Mouse (Mus musculus): Measurements from ENCODE around the gene Defb18. TPM values are rescaled to one million over a fixed set of nuclear protein-coding genes. Genes with fewer than 3 reads are reported as not detected.
"Not testable (repeated sequence)": the region's sequence is repeated elsewhere in the genome, so short reads cannot be mapped to it uniquely, and the experiment has no call there.

Gene Defb18
- polyA plus RNA-seq (2012; ENCODE audit: insufficient read depth, insufficient read length, missing spikeins): not detected in 2 replicates

DNA sequence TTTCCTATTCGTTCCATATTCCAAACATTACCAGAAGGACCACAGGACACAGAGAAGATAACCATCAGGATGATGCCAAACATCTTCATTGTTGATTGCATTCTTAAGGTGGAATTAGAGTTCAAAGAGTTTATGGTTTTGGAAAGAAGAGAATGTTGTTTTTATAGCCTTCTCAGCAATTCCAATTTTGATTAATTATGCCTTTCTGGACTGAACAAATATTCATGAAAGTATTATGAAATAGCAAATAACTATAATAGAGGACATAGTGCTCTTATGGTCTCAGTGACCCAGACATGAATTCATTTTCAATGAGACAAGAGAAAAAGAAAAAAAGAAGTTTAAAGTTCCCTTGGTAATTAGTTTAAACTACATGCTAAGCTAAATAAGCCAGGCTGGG lies at the start of gene Defb18:
Gene Defb18 (minus strand): TSS at position 101 of the 400 bp plus-strand sequence.
- no peak within 1 kb of the TSS for H3K27ac ChIP-seq (ENCODE audit: insufficient read depth, low read depth, low read length)
- no peak within 1 kb of the TSS for H3K4me3 ChIP-seq (ENCODE audit: insufficient read depth, low read length)
- H3K4me1 ChIP-seq (ENCODE audit: control insufficient read depth, insufficient read depth, low read length): no peaks in the 10 kb centered on the region
- no peak for TF ChIP-seq CTCF (IDR thresholded peaks at IDR 0.05; ENCODE audit: low read depth, low read length)
- no peak for TF ChIP-seq POLR2A (IDR thresholded peaks at IDR 0.05; ENCODE audit: borderline replicate concordance, low read depth, low read length)

DNA sequence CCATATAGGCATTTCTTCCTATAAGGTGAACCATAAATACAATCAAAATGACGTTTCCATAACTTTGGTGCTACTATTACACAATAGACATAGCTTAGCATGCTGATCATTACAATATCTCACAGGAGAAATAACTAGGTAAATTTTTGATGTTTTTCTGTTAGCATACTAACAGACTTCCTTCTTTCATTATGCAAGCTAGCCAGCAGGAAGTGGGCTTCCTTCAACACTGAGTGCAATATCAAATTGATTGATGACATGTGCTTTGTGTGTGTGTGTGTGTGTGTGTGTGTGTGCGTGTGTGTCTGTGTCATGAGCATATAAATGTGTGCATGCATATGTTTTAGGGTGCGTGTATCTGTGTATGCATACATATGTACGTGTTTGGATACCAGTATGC lies 33.9 kb upstream of the Defb18 start:
- Histone ChIP-seq H3K27ac (ENCODE audit: insufficient read depth, low read depth, low read length) (no peak overlapping the region), H3K4me3 (ENCODE audit: insufficient read depth, low read length) (no peak overlapping the region), H3K4me1 (ENCODE audit: control insufficient read depth, insufficient read depth, low read length) (no peaks in the 10 kb centered on the region)
- TF ChIP-seq POLR2A (IDR thresholded peaks at IDR 0.05; ENCODE audit: borderline replicate concordance, low read depth, low read length) (no peak), CTCF (IDR thresholded peaks at IDR 0.05; ENCODE audit: low read depth, low read length) (no peak)

DNA sequence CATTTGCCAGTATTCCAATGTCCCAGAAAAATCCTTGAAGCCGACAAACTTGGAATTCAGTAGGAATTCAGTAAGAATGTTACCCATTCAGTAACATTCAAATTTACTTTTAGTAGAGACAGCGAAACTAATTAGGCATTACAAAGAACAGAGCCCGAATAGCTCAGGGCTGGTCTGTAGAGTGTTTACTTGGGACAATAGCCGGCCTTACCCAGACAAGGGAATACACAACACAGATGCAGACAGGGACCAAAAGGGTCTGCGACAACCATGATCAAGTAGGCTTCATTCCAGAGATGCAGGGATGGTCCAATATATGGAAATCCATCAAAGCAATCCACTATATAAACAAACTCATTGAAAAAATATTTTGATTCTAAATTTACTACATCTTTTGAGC lies 31.6 kb upstream of the Defb18 start:
- Histone ChIP-seq H3K4me3 (ENCODE audit: insufficient read depth, low read length) (no peak overlapping the region), H3K27ac (ENCODE audit: insufficient read depth, low read depth, low read length) (no peak overlapping the region), H3K4me1 (ENCODE audit: control insufficient read depth, insufficient read depth, low read length) (no peaks in the 10 kb centered on the region)
- TF ChIP-seq CTCF (IDR thresholded peaks at IDR 0.05; ENCODE audit: low read depth, low read length) (no peak), POLR2A (IDR thresholded peaks at IDR 0.05; ENCODE audit: borderline replicate concordance, low read depth, low read length) (no peak)

DNA sequence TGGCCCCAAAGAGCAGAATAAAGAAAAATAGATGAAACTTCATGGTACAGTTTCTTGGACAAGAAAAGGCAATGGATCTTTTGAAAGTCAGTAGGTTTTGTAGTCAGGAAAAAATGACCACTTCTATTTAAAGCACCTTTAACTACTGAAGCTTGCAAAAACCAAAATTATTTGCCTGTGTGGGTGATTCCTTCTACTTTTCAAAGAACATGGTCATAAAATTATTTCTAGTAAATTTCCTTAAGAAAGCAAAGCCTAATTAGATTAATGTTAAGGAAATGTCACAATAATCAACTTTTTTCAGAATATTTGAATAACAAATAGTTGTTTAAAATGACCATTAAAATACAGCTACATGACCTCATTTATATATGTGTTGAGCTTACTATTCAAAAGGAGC lies 27.8 kb upstream of the Defb18 start, which contains the start of gene Defb41:
Gene Defb41 (minus strand): TSS at position 101 of the 400 bp plus-strand sequence.
- Histone ChIP-seq H3K4me1 (ENCODE audit: control insufficient read depth, insufficient read depth, low read length) (no peaks in the 10 kb centered on the region), H3K27ac (ENCODE audit: insufficient read depth, low read depth, low read length) (no peak within 1 kb of the TSS), H3K4me3 (ENCODE audit: insufficient read depth, low read length) (no peak within 1 kb of the TSS)
- TF ChIP-seq POLR2A (IDR thresholded peaks at IDR 0.05; ENCODE audit: borderline replicate concordance, low read depth, low read length): no peak
- no peak for TF ChIP-seq CTCF (IDR thresholded peaks at IDR 0.05; ENCODE audit: low read depth, low read length)

DNA sequence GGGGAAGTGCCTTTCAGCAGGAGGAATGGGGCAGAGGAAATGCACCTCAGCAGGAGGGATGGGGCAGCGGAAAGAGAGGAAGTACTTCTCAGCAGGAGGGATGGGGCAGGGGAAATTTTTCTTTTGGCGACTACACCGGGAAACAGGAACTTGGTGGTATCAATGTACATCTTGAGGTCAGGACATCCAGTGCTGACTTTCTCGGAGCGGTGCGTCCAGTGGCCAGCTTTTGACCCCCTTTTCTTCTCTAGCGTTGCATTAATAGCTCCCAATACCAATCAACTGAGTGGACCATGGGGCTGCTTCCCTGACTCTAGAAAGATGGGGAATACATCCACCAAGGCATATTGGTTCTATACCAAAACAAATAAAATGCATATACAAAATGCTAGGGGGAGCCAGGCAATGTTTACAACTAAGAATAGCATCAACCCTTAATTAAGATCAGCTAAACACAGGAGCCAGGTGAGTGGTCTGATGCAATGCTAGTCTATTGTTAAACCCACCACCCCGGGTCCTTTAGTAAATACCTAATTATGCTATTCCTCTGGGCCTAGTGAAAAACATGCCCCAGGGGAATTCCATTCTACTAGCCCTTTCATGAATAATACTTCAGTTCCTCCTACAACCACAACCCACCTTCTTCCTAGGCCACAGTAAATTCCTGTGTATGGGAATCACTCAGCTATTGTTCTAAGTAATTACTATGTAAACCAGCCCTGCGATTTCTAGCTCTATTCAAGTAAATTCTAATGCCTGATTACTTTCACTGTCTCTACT lies 8.7 kb upstream of the Defb18 start:
- not testable (repeated sequence) for H3K27ac ChIP-seq (ENCODE audit: insufficient read depth, low read depth, low read length); H3K4me1 ChIP-seq (ENCODE audit: control insufficient read depth, insufficient read depth, low read length); H3K4me3 ChIP-seq (ENCODE audit: insufficient read depth, low read length)

DNA sequence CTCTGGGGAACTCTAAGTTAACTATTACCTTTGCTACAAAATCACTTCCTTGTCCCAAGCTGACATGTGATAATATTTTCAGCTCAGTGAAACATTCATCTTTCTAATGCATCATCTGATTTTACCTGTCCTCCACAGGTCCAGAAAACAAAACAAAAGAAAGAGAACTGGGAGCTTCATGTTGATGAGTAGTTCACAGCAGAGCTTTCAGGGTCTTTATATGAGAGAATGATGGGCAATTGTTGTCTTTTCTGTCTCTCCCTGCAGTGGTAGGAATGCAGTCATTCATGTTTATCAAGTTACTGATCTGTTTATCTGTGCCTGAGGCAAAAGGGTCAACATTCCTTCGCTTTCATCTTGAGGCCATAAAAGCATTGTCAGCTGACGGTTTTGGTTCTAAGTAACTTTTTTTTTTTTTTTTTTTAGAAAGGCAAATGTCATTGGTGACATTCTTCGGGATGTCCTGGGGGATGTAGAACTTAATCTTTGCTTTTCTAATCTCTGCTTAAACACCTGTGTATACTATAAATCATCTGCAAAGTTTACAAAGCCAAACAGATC lies 13.8 kb downstream of the Defb18 start:
- no peak overlapping the region for H3K27ac ChIP-seq (ENCODE audit: insufficient read depth, low read depth, low read length)

DNA sequence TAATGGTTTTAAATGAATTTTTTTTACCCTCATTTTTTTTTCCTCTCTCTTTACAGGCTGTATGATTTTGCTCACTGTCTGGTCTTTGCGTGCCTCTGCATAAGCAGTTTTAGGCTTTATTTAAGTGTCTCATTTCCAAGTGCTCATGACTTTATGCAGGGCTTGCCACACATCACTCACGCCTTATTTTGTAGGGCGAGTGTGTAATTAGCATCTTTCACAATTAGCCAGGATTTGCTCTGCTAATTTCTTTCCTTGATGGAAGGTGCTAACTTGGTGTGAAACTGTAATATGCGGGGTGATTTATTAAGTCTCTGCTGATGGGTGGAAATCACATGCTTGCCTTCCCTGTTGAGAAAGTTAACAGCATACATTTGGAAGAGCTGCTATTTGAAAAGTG lies 45.5 kb downstream of the Defb18 start:
- Histone ChIP-seq H3K4me1 (ENCODE audit: control insufficient read depth, insufficient read depth, low read length) (no peaks in the 10 kb centered on the region), H3K4me3 (ENCODE audit: insufficient read depth, low read length) (no peak overlapping the region), H3K27ac (ENCODE audit: insufficient read depth, low read depth, low read length) (no peak overlapping the region)
- TF ChIP-seq POLR2A (IDR thresholded peaks at IDR 0.05; ENCODE audit: borderline replicate concordance, low read depth, low read length) (no peak), CTCF (IDR thresholded peaks at IDR 0.05; ENCODE audit: low read depth, low read length) (no peak)

More for the DNA sequence above, 13.8 kb downstream of the Defb18 start:
- H3K4me1 ChIP-seq (ENCODE audit: control insufficient read depth, insufficient read depth, low read length): no peaks in the 10 kb centered on the region
- TF ChIP-seq CTCF (IDR thresholded peaks at IDR 0.05; ENCODE audit: low read depth, low read length) (no peak), POLR2A (IDR thresholded peaks at IDR 0.05; ENCODE audit: borderline replicate concordance, low read depth, low read length) (no peak)
- no peak overlapping the region for H3K4me3 ChIP-seq (ENCODE audit: insufficient read depth, low read length)

DNA sequence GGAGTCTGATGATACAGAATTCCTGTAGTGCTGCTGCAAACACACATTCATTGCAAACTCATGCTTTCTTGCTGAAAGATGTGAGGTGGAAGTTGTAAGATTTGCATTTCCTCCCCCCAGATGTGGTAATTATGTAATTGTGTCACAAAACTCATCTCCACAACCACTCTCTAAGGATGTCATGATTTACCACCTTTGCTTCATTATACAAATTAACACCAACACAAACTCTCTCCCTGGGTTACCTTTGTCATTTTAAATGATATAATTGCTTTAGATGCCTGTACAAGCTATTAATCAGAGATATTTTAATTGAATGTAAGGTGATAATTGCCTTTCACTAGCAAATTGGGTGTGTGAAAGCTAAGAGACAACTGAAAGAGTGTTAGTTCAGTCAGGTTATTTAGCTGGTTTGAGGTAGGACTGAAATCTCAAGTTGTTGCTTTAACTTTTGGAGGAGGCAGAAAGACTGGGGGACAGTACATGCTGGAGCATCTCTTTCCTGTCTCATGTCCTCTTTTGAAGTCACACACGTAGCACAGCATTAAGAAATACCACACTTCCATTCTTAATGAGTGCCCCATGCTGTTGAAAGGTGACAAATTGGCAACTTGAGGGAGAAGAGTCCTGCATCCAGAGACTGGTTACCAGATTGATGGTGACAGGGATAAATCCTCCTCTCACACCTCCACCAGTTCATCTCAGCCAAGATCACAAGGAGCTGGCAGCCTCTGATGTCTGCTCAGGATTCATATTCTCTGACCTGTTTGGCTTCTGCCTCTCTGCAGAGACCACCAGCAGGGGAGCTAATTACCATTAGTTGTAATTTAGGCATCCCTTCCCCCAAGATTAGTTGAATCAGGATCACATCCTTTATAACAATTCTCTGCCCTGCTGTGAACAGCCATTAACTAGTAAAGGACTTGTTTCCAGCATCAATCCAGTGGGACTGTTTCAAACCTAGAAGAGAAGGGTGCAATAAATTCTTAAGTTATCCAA lies 46.2 kb downstream of the Defb18 start:
- Histone ChIP-seq H3K4me3 (ENCODE audit: insufficient read depth, low read length) (no peak overlapping the region), H3K27ac (ENCODE audit: insufficient read depth, low read depth, low read length) (no peak overlapping the region), H3K4me1 (ENCODE audit: control insufficient read depth, insufficient read depth, low read length) (no peaks in the 10 kb centered on the region)
- TF ChIP-seq POLR2A (IDR thresholded peaks at IDR 0.05; ENCODE audit: borderline replicate concordance, low read depth, low read length): no peak
- no peak for TF ChIP-seq CTCF (IDR thresholded peaks at IDR 0.05; ENCODE audit: low read depth, low read length)

Other genes with a start within 250 kb of the Defb18 start
- not detected in 2 replicates for gene Crisp4, start 91.5 kb downstream of the Defb18 start, polyA plus RNA-seq (2012; ENCODE audit: insufficient read depth, insufficient read length, missing spikeins)
- not detected in 2 replicates for gene Defb41, start 27.7 kb upstream of the Defb18 start, polyA plus RNA-seq (2012; ENCODE audit: insufficient read depth, insufficient read length, missing spikeins)